Mouse (Mus musculus): ENCODE measurements around the gene Utf1. TPM values are rescaled to one million over a fixed set of nuclear protein-coding genes. Genes with fewer than 3 reads are reported as not detected.

Gene Utf1
- polyA plus RNA-seq, 1 experiment = 1.1 TPM

DNA sequence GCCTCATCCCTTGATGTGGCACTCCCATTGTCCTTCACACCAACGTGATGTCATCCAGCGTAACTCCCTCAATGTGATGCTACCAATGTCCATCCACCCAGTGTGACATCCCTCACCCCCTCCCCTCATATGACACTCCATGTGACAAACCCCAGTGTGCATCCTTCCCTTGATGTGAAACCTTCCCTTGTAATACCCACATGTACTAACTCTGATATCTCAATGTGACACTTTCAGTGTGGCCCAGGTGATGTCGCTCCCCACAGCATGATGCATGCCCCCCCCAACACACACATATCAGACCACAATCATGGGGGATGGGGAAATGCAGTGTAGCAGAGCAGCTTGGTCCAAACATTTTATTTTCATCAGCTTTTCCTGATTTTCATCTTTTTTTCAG is 13.1 kb downstream of the Utf1 start:
- Histone ChIP-seq H3K36me3 (ENCODE audit: control insufficient read depth, insufficient read depth, low read length) (no peaks in the 10 kb centered on the region; the same call in 1 of the 2 replicates), H3K4me1 (ENCODE audit: control insufficient read depth, insufficient read depth, insufficient read length) (no peaks in the 10 kb centered on the region), H3K4me3 (ENCODE audit: extremely low read depth, insufficient read depth, insufficient read length) (no peak overlapping the region), H3K27ac (ENCODE audit: insufficient read depth, low read length) (no peak overlapping the region), H3K27me3 (ENCODE audit: control insufficient read depth, insufficient read depth, low read length) (no peaks in the 10 kb centered on the region)
- no peak for DNase-seq (ENCODE audit: low read depth in 1 of 2, low spot score in 2 of 2)
- no peak for TF ChIP-seq POLR2A (IDR thresholded peaks at IDR 0.05; ENCODE audit: low read depth, low read length)
- TF ChIP-seq CTCF (IDR thresholded peaks at IDR 0.05; ENCODE audit: extremely low read depth, insufficient read depth, insufficient read length, insufficient replicate concordance) = no peak
- WGBS = 77% methylated on average over 3 of the region's 3 CpGs

- TF ChIP-seq CTCF (IDR thresholded peaks at IDR 0.05; ENCODE audit: extremely low read depth, insufficient read depth, insufficient read length, insufficient replicate concordance) = no peak
- TF ChIP-seq POLR2A (IDR thresholded peaks at IDR 0.05; ENCODE audit: low read depth, low read length) = no peak
- Histone ChIP-seq H3K27me3 (ENCODE audit: control insufficient read depth, insufficient read depth, low read length) (no peaks in the 10 kb centered on the region), H3K27ac (ENCODE audit: insufficient read depth, low read length) (no peak overlapping the region), H3K36me3 (ENCODE audit: control insufficient read depth, insufficient read depth, low read length) (no peaks in the 10 kb centered on the region; the same call in 1 of the 2 replicates), H3K4me1 (ENCODE audit: control insufficient read depth, insufficient read depth, insufficient read length) (no peaks in the 10 kb centered on the region), H3K4me3 (ENCODE audit: extremely low read depth, insufficient read depth, insufficient read length) (no peak overlapping the region)
- no peak for DNase-seq (ENCODE audit: low read depth in 1 of 2, low spot score in 2 of 2)
- 13% methylated on average over 11 of the region's 11 CpGs for WGBS
These were observed 13.8 kb downstream of the Utf1 start for GRCm38 (mm10) chr7:139957437-139957836.

DNA sequence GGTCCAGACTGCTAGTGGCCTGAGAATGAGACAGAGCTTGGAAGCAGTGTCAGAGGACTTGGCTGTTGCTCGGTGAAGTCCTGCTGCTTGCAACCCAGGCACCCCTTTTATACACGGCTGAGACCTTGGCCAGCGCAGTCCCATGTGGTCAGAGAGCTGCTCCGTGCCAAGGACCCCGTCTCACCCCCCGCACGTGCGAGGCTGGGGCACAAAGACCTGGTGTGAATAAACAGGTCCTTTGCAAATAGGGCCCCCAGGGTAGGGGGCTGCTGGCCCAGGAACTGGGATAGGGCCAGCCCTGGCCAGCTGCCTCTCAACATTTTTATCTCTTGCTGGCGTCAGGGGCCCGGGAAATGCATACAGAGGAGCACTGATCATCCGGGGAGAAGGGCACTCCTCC is 14.4 kb downstream of the Utf1 start:
- 59% methylated on average over 11 of the region's 11 CpGs for WGBS
- Histone ChIP-seq H3K4me3 (ENCODE audit: extremely low read depth, insufficient read depth, insufficient read length) (no peak overlapping the region), H3K36me3 (ENCODE audit: control insufficient read depth, insufficient read depth, low read length) (no peaks in the 10 kb centered on the region; the same call in 1 of the 2 replicates), H3K4me1 (ENCODE audit: control insufficient read depth, insufficient read depth, insufficient read length) (no peaks in the 10 kb centered on the region), H3K27me3 (ENCODE audit: control insufficient read depth, insufficient read depth, low read length) (no peaks in the 10 kb centered on the region), H3K27ac (ENCODE audit: insufficient read depth, low read length) (no peak overlapping the region)
- DNase-seq (ENCODE audit: low read depth in 1 of 2, low spot score in 2 of 2) = no peak
- no peak for TF ChIP-seq POLR2A (IDR thresholded peaks at IDR 0.05; ENCODE audit: low read depth, low read length)
- no peak for TF ChIP-seq CTCF (IDR thresholded peaks at IDR 0.05; ENCODE audit: extremely low read depth, insufficient read depth, insufficient read length, insufficient replicate concordance)

DNA sequence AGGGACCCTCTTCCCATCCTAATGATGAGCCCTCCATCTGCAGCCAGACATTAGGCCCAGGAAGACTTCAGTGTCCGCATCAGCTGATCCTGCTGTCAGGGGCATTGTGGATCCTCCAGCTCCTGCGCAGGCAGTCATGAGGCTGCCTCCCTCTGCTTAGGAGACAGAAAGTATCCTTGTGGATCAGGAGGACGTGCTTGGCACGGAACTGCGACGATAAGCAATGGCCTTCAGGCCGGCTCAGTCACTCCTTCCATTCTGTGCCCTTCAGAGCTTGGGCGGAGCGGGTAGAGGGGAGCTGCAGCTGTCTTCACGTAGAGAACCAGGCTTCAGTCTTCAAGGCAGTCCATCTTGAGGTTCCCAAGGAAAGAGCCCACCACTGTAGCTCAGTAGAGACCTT is 17.6 kb downstream of the Utf1 start:
- no peak for DNase-seq (ENCODE audit: low read depth in 1 of 2, low spot score in 2 of 2)
- no peak overlapping the region for H3K4me3 ChIP-seq (ENCODE audit: extremely low read depth, insufficient read depth, insufficient read length)
- no peaks in the 10 kb centered on the region for H3K36me3 ChIP-seq (ENCODE audit: control insufficient read depth, insufficient read depth, low read length)
- H3K27ac ChIP-seq (ENCODE audit: insufficient read depth, low read length) = no peak overlapping the region
- H3K4me1 ChIP-seq (ENCODE audit: control insufficient read depth, insufficient read depth, insufficient read length) = no peaks in the 10 kb centered on the region
- no peaks in the 10 kb centered on the region for H3K27me3 ChIP-seq (ENCODE audit: control insufficient read depth, insufficient read depth, low read length)
- TF ChIP-seq POLR2A (IDR thresholded peaks at IDR 0.05; ENCODE audit: low read depth, low read length) (no peak), CTCF (IDR thresholded peaks at IDR 0.05; ENCODE audit: extremely low read depth, insufficient read depth, insufficient read length, insufficient replicate concordance) (no peak)
- 88% methylated on average over 10 of the region's 10 CpGs for WGBS

GRCm38 (mm10) chr7:139963814-139964213 is 20.2 kb downstream of the Utf1 start:
- TF ChIP-seq POLR2A (IDR thresholded peaks at IDR 0.05; ENCODE audit: low read depth, low read length) (no peak), CTCF (IDR thresholded peaks at IDR 0.05; ENCODE audit: extremely low read depth, insufficient read depth, insufficient read length, insufficient replicate concordance) (no peak)
- H3K36me3 ChIP-seq (ENCODE audit: control insufficient read depth, insufficient read depth, low read length) = no peaks in the 10 kb centered on the region
- no peak for DNase-seq (ENCODE audit: low read depth in 1 of 2, low spot score in 2 of 2)
- H3K4me3 ChIP-seq (ENCODE audit: extremely low read depth, insufficient read depth, insufficient read length) = no peak overlapping the region
- WGBS = 63% methylated on average over 4 of the region's 4 CpGs
- H3K27ac ChIP-seq (ENCODE audit: insufficient read depth, low read length) = no peak overlapping the region
- peaks cover 7% of the 10 kb centered on the region; the same call in 1 of the 2 replicates for H3K4me1 ChIP-seq (ENCODE audit: control insufficient read depth, insufficient read depth, insufficient read length)
- no peaks in the 10 kb centered on the region for H3K27me3 ChIP-seq (ENCODE audit: control insufficient read depth, insufficient read depth, low read length)

- Histone ChIP-seq H3K4me1 (ENCODE audit: control insufficient read depth, insufficient read depth, insufficient read length) (peaks cover 23% of the 10 kb centered on the region; the same call in 1 of the 2 replicates), H3K36me3 (ENCODE audit: control insufficient read depth, insufficient read depth, low read length) (no peaks in the 10 kb centered on the region), H3K27ac (ENCODE audit: insufficient read depth, low read length) (no peak overlapping the region), H3K4me3 (ENCODE audit: extremely low read depth, insufficient read depth, insufficient read length) (no peak overlapping the region), H3K27me3 (ENCODE audit: control insufficient read depth, insufficient read depth, low read length) (no peaks in the 10 kb centered on the region)
- DNase-seq (ENCODE audit: low read depth in 1 of 2, low spot score in 2 of 2) = no peak
- TF ChIP-seq CTCF (IDR thresholded peaks at IDR 0.05; ENCODE audit: extremely low read depth, insufficient read depth, insufficient read length, insufficient replicate concordance) (no peak), POLR2A (IDR thresholded peaks at IDR 0.05; ENCODE audit: low read depth, low read length) (no peak)
- 59% methylated on average over 4 of the region's 4 CpGs for WGBS
These were observed 23.6 kb downstream of the Utf1 start for GRCm38 (mm10) chr7:139967175-139967574.

DNA sequence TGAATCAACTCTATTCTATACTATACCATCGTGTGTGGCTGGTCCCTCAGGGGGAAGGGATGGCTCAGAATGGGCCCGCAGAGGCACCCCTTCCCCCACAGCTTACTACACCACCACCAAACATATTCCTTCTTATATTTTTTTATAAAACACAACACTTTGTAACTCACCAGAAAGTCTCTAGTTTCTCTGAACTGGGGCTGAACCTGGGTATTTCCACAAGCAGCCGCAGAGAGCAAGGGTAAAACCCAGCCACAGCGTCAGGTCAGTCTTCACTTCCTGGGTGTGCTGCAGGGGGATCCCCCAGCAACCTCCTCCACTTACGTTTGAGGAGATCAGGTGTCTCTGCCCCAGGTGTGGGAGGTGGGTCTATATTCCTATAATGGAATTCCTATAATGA is 24.8 kb downstream of the Utf1 start:
- peaks cover 23% of the 10 kb centered on the region; the same call in 1 of the 2 replicates for H3K4me1 ChIP-seq (ENCODE audit: control insufficient read depth, insufficient read depth, insufficient read length)
- no peak overlapping the region for H3K4me3 ChIP-seq (ENCODE audit: extremely low read depth, insufficient read depth, insufficient read length)
- H3K27ac ChIP-seq (ENCODE audit: insufficient read depth, low read length) = peak overlapping the region; percentile 74
- TF ChIP-seq POLR2A (IDR thresholded peaks at IDR 0.05; ENCODE audit: low read depth, low read length) (no peak), CTCF (IDR thresholded peaks at IDR 0.05; ENCODE audit: extremely low read depth, insufficient read depth, insufficient read length, insufficient replicate concordance) (no peak)
- H3K36me3 ChIP-seq (ENCODE audit: control insufficient read depth, insufficient read depth, low read length) = no peaks in the 10 kb centered on the region
- WGBS = 25% methylated on average over 5 of the region's 5 CpGs
- peak; percentile 66 to 67 for DNase-seq (ENCODE audit: low read depth in 1 of 2, low spot score in 2 of 2)
- H3K27me3 ChIP-seq (ENCODE audit: control insufficient read depth, insufficient read depth, low read length) = no peaks in the 10 kb centered on the region
